Mouse (Mus musculus) bone marrow, adult 2 months (tissue): ENCODE measurements around the gene Meis2. TPM values are rescaled to one million over a fixed set of nuclear protein-coding genes. Genes with fewer than 3 reads are reported as not detected.

Experiments used
- H3K27ac ChIP-seq: fragments of 200-500 bp; 2 replicates; pipeline ENCODE4 v1.5.1; 2012; ENCODE audit warnings: low read depth, mild to moderate bottlenecking, control low read depth, inconsistent platforms, low read length; ENCODE audit not compliant: control insufficient read depth, poor library complexity, insufficient read depth
- H3K4me1 ChIP-seq: fragments of 200-500 bp; 2 replicates; pipeline ENCODE4 v1.6.1; 2011; ENCODE audit warnings: low read length; ENCODE audit not compliant: control insufficient read depth, insufficient read depth
- H3K4me3 ChIP-seq: fragments of 200-500 bp; replicated peaks from 2 replicates; pipeline ENCODE3; 2011; ENCODE audit warnings: mild to moderate bottlenecking, low read depth, low read length, control low read depth; ENCODE audit not compliant: control insufficient read depth
- CTCF ChIP-seq: fragments of 200-500 bp; IDR thresholded peaks from 2 replicates; pipeline ENCODE4 v1.5.1; 2011; ENCODE audit warnings: low read length, control low read depth; ENCODE audit not compliant: control insufficient read depth, insufficient read depth
- POLR2A ChIP-seq: fragments of 200-500 bp; IDR thresholded peaks from 2 replicates; pipeline ENCODE4 v1.6.1; 2011; ENCODE audit warnings: low read depth, mild to moderate bottlenecking, control low read depth, low read length, borderline replicate concordance; ENCODE audit not compliant: control insufficient read depth
- WGBS: fragments of 180-500 bp; shearing (Covaris S2); methylation state at CpG from one replicate; pipeline ENCODE4 v1.1.7; 2018; 5-methylcytosine and 5-hydroxymethylcytosine counted together
- polyA plus RNA-seq: library from polyadenylated mRNA; stranded (reverse); fragments of >200 nt; gene quantifications from 2 replicates; pipeline ENCODE4 v1.2.4, GENCODE M21; 2011; ENCODE audit warnings: low replicate concordance; ENCODE audit not compliant: missing spikeins, insufficient read depth, insufficient read length

The Meis2 gene
- polyA plus RNA-seq, 1 experiment: 7.9 TPM

- H3K4me3 ChIP-seq: no peak overlapping the region
- 84% methylated on average over 9 of the region's 9 CpGs for WGBS
- TF ChIP-seq CTCF (no peak), POLR2A (no peak)
- no peaks in the 10 kb centered on the region for H3K4me1 ChIP-seq
- no peak overlapping the region for H3K27ac ChIP-seq
Observed at GRCm38 (mm10) chr2:115936786-115937185, 128.9 kb downstream of the Meis2 start.

GRCm38 (mm10) chr2:115934299-115934698 is 131.3 kb downstream of the Meis2 start:
- Histone ChIP-seq H3K27ac (no peak overlapping the region), H3K4me3 (no peak overlapping the region), H3K4me1 (no peaks in the 10 kb centered on the region)
- TF ChIP-seq POLR2A (no peak), CTCF (no peak)
- WGBS: 66% methylated on average over 2 of the region's 2 CpGs

GRCm38 (mm10) chr2:115933259-115933658 is 132.4 kb downstream of the Meis2 start:
- no peak for TF ChIP-seq POLR2A
- TF ChIP-seq CTCF: no peak
- H3K4me3 ChIP-seq: no peak overlapping the region
- no peak overlapping the region for H3K27ac ChIP-seq
- no peaks in the 10 kb centered on the region for H3K4me1 ChIP-seq
- 51% methylated on average over 2 of the region's 2 CpGs for WGBS

GRCm38 (mm10) chr2:115925744-115926143 is 139.9 kb downstream of the Meis2 start:
- 71% methylated on average over 3 of the region's 3 CpGs for WGBS
- H3K4me1 ChIP-seq: no peaks in the 10 kb centered on the region
- no peak overlapping the region for H3K4me3 ChIP-seq
- no peak overlapping the region for H3K27ac ChIP-seq
- no peak for TF ChIP-seq CTCF
- TF ChIP-seq POLR2A: no peak

- 76% methylated on average over 6 of the region's 6 CpGs for WGBS
- Histone ChIP-seq H3K4me1 (no peaks in the 10 kb centered on the region), H3K4me3 (no peak overlapping the region), H3K27ac (no peak overlapping the region)
- TF ChIP-seq CTCF (no peak), POLR2A (no peak)
Observed at GRCm38 (mm10) chr2:115924472-115924871, 141.2 kb downstream of the Meis2 start.

GRCm38 (mm10) chr2:115923247-115923646 is 142.4 kb downstream of the Meis2 start:
- no peak overlapping the region for H3K4me3 ChIP-seq
- H3K27ac ChIP-seq: no peak overlapping the region
- 64% methylated on average over 6 of the region's 6 CpGs for WGBS
- TF ChIP-seq POLR2A (no peak), CTCF (no peak)
- no peaks in the 10 kb centered on the region for H3K4me1 ChIP-seq

GRCm38 (mm10) chr2:115921687-115922086 is 144.0 kb downstream of the Meis2 start:
- TF ChIP-seq POLR2A: no peak
- no peak for TF ChIP-seq CTCF
- Histone ChIP-seq H3K4me3 (no peak overlapping the region), H3K4me1 (no peaks in the 10 kb centered on the region), H3K27ac (no peak overlapping the region)
- WGBS: 77% methylated on average over 9 of the region's 9 CpGs

GRCm38 (mm10) chr2:115920336-115920951 is 145.2 kb downstream of the Meis2 start:
- TF ChIP-seq POLR2A (no peak), CTCF (no peak)
- 71% methylated on average over 5 of the region's 5 CpGs for whole genome bisulfite sequencing
- Histone ChIP-seq H3K4me1 (no peaks in the 10 kb centered on the region), H3K27ac (no peak overlapping the region), H3K4me3 (no peak overlapping the region)
